Mouse (Mus musculus) myocyte (in vitro differentiated cells): Measurements from ENCODE around the gene Defb19. TPM values are rescaled to one million over a fixed set of nuclear protein-coding genes. Genes with fewer than 3 reads are reported as not detected.

Experiments used
- H3K27me3 ChIP-seq: one replicate; pipeline ENCODE4 v1.6.1; 2011; ENCODE audit not compliant: control insufficient read depth, insufficient read depth, insufficient read length
- H3K36me3 ChIP-seq: one replicate; pipeline ENCODE4 v1.6.1; 2011; ENCODE audit not compliant: control insufficient read depth, insufficient read depth
- H3K4me2 ChIP-seq: one replicate; pipeline ENCODE4 v1.6.1; 2011; ENCODE audit warnings: low read depth, control low read depth
- H3K4me3 ChIP-seq: one replicate; pipeline ENCODE4 v1.5.1; 2011; ENCODE audit warnings: mild to moderate bottlenecking, control low read depth, moderate library complexity
- H3K79me2 ChIP-seq: one replicate; pipeline ENCODE4 v1.6.1; 2011; ENCODE audit not compliant: control insufficient read depth, insufficient read depth
- H3ac ChIP-seq: one replicate; pipeline ENCODE4 v1.6.1; 2011; ENCODE audit not compliant: control insufficient read depth, insufficient read length
- CEBPB ChIP-seq: IDR thresholded peaks from 2 replicates; pipeline ENCODE4 v1.6.1; 2011; ENCODE audit warnings: mild to moderate bottlenecking, moderate library complexity; ENCODE audit not compliant: poor library complexity, insufficient read depth, severe bottlenecking
- E2F4 ChIP-seq: IDR thresholded peaks from one replicate; pipeline ENCODE4 v1.6.1; 2011; ENCODE audit warnings: mild to moderate bottlenecking, control low read depth, moderate library complexity; ENCODE audit not compliant: insufficient read depth
- MAX ChIP-seq: IDR thresholded peaks from one replicate; pipeline ENCODE4 v1.6.1; 2011; ENCODE audit warnings: low read depth, mild to moderate bottlenecking, control low read depth
- MYOD1 ChIP-seq, 3 experiments: IDR thresholded peaks; one replicate each; pipeline ENCODE4 v1.6.1; 2011; ENCODE audit warnings: control low read depth in 2 of 3, low read depth in 2 of 3, mild to moderate bottlenecking in 2 of 3, moderate library complexity in 1 of 3; ENCODE audit not compliant: insufficient read length in 2 of 3, control insufficient read depth in 1 of 3
- MYOG ChIP-seq, 3 experiments: IDR thresholded peaks; one replicate each; pipeline ENCODE4 v1.6.1; 2011; ENCODE audit warnings: control low read depth in 2 of 3, low read depth in 2 of 3, mild to moderate bottlenecking in 2 of 3; ENCODE audit not compliant: insufficient read length in 2 of 3, control insufficient read depth in 1 of 3, insufficient read depth in 1 of 3
- POLR2A ChIP-seq: IDR thresholded peaks from one replicate; pipeline ENCODE4 v1.6.1; 2011; ENCODE audit warnings: low read depth, mild to moderate bottlenecking, control low read depth, moderate library complexity; ENCODE audit not compliant: insufficient read length
- POLR2AphosphoS2 ChIP-seq: IDR thresholded peaks from one replicate; pipeline ENCODE4 v1.6.1; 2011; ENCODE audit warnings: low read depth, control low read depth; ENCODE audit not compliant: insufficient read length
- REST ChIP-seq: IDR thresholded peaks from one replicate; pipeline ENCODE4 v1.6.1; 2011; ENCODE audit warnings: mild to moderate bottlenecking, control low read depth, moderate library complexity; ENCODE audit not compliant: insufficient read depth, insufficient read length
- SRF ChIP-seq: IDR thresholded peaks from one replicate; pipeline ENCODE4 v1.6.1; 2011; ENCODE audit warnings: low read depth; ENCODE audit not compliant: control insufficient read depth, insufficient read length
- TCF12 ChIP-seq: IDR thresholded peaks from one replicate; pipeline ENCODE4 v1.6.1; 2011; ENCODE audit warnings: mild to moderate bottlenecking, control low read depth; ENCODE audit not compliant: poor library complexity, insufficient read depth, severe bottlenecking
- TCF3 ChIP-seq: IDR thresholded peaks from one replicate; pipeline ENCODE4 v1.6.1; 2011; ENCODE audit warnings: low read depth, control low read depth; ENCODE audit not compliant: insufficient read length
- USF1 ChIP-seq: IDR thresholded peaks from one replicate; pipeline ENCODE4 v1.6.1; 2011; ENCODE audit warnings: low read depth, mild to moderate bottlenecking, control low read depth, moderate library complexity
- polyA plus RNA-seq: library from polyadenylated mRNA; unstranded; fragments of >200 nt; fragmentation: generic; extraction: Trizol; gene quantifications from one replicate; pipeline ENCODE4 v1.2.1, GENCODE M21; 2012; ENCODE audit warnings: missing spikeins

The Defb19 gene
- polyA plus RNA-seq: not detected

DNA sequence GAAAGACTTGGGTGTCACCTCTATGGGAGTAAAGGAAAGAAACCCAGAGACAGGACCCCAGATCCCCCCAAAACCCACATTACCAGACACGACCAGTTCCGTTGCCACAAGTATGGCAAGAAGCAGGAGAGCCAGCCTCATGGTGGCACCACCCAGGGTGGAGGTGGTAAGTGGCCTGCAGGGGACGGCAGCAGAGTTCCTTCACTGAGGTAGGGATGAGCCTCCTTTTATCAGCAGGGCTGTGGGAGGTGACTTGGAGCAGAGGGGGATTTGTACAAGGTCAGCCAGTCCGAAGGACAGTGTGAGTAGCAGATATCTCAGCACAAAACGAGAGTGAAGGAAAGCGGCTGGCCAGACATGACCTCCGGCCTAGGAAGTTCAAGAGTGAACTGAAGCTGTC lies at the start of gene Defb19:
Gene Defb19, minus strand, starts transcription at position 206 of the 400 bp plus-strand sequence.
- no peaks in the 10 kb centered on the region for H3K36me3 ChIP-seq
- no peak within 1 kb of the TSS for H3K4me2 ChIP-seq
- peaks cover 33% of the 10 kb centered on the region for H3K27me3 ChIP-seq
- H3K79me2 ChIP-seq: no peaks in the 10 kb centered on the region
- H3K4me3 ChIP-seq: no peak within 1 kb of the TSS
- TF ChIP-seq MYOD1 (IDR thresholded peaks at IDR 0.05; ENCODE audit: control insufficient read depth in 1 of 3, insufficient read length in 2 of 3, low read depth in 2 of 3) (no peak), MYOG (IDR thresholded peaks at IDR 0.05; ENCODE audit: control insufficient read depth in 1 of 3, insufficient read depth in 1 of 3, insufficient read length in 2 of 3, low read depth in 2 of 3) (no peak), TCF12 (no peak), USF1 (no peak), POLR2A (no peak), E2F4 (no peak), MAX (no peak), REST (no peak), POLR2AphosphoS2 (no peak), TCF3 (no peak), CEBPB (no peak), SRF (no peak)
- H3ac ChIP-seq: no peak within 1 kb of the TSS

DNA sequence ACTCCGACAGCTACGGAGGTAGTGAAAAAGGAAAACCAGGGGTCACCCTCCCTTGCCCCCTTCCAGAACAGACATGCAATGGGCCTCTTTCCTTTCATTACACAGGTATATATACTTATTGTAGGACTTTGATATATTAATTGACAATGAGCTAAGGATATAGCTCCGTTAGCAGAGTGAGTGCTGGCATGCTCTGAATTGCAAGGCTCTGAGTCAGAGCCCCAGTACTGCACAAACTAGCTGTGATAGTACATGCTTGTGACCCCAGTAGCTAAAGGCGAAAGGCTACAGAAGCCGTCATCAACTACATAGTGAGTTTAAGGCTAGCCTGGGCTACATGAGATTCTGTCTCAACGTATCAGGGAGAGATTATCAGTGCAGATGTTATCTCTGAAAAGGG lies 49.8 kb upstream of the Defb19 start:
- peaks cover 23% of the 10 kb centered on the region for H3K79me2 ChIP-seq
- H3K27me3 ChIP-seq: no peaks in the 10 kb centered on the region
- TF ChIP-seq E2F4 (no peak), TCF12 (no peak), POLR2A (no peak), REST (no peak), MYOD1 (IDR thresholded peaks at IDR 0.05; ENCODE audit: control insufficient read depth in 1 of 3, insufficient read length in 2 of 3, low read depth in 2 of 3) (no peak), MAX (no peak), TCF3 (no peak), POLR2AphosphoS2 (no peak), USF1 (no peak)
- no peak overlapping the region for H3ac ChIP-seq
- H3K4me2 ChIP-seq: peak overlapping the region; percentile 85
- no peaks in the 10 kb centered on the region for H3K36me3 ChIP-seq
- peak overlapping the region; percentile 87 for H3K4me3 ChIP-seq

DNA sequence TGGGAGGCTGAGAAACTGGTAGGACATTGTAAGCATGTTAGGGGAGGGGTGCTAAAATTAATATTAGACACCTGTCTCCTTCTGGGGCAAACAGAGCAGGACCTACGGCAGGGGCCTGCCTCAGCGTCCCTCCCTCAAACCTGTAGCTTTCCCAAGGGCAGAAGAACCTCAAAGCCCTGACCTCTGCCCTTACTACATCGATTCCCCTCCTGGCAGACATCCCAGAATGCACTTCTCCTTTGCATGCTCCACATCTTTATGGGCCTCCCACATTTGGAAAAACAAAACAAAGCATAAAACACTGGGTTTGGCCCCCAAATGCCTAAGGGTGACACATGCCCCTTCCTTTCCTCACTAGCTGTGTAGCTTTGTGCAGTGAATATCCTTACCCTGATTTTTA lies 49.1 kb upstream of the Defb19 start:
- peak overlapping the region; percentile 85 for H3K4me2 ChIP-seq
- TF ChIP-seq TCF3 (no peak), MAX (no peak), REST (no peak), MYOG (IDR thresholded peaks at IDR 0.05; ENCODE audit: control insufficient read depth in 1 of 3, insufficient read depth in 1 of 3, insufficient read length in 2 of 3, low read depth in 2 of 3) (no peak), CEBPB (no peak), MYOD1 (IDR thresholded peaks at IDR 0.05; ENCODE audit: control insufficient read depth in 1 of 3, insufficient read length in 2 of 3, low read depth in 2 of 3) (no peak), USF1 (no peak), POLR2AphosphoS2 (no peak), POLR2A (no peak), TCF12 (no peak), E2F4 (no peak), SRF (no peak)
- H3K4me3 ChIP-seq: peak overlapping the region; percentile 87
- no peaks in the 10 kb centered on the region for H3K27me3 ChIP-seq
- H3K36me3 ChIP-seq: no peaks in the 10 kb centered on the region
- H3K79me2 ChIP-seq: peaks cover 23% of the 10 kb centered on the region
- H3ac ChIP-seq: no peak overlapping the region

DNA sequence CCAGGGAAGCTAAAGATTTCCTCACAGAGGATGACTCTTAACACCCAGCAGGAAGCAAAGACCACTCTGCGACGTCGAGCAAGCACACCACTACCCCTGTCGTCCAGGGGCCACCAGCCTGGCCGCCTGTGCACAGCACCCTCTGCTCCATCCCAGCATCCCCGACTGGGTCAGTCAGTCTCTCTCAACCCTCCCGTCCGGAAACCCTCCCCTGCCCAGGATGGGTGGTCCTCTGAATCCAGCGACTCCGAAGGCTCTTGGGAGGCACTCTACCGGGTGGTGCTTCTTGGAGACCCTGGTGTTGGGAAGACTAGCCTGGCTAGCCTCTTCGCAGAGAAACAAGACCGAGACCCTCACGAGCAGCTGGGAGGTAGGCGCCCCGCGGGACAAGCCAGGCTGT lies 48.0 kb upstream of the Defb19 start:
- Histone ChIP-seq H3K27me3 (no peaks in the 10 kb centered on the region), H3K4me2 (peak overlapping the region; percentile 85), H3K79me2 (peaks cover 23% of the 10 kb centered on the region), H3ac (peak overlapping the region; percentile 37), H3K4me3 (peak overlapping the region; percentile 87), H3K36me3 (no peaks in the 10 kb centered on the region)
- TF ChIP-seq REST (no peak), POLR2A (peak; percentile 35)

DNA sequence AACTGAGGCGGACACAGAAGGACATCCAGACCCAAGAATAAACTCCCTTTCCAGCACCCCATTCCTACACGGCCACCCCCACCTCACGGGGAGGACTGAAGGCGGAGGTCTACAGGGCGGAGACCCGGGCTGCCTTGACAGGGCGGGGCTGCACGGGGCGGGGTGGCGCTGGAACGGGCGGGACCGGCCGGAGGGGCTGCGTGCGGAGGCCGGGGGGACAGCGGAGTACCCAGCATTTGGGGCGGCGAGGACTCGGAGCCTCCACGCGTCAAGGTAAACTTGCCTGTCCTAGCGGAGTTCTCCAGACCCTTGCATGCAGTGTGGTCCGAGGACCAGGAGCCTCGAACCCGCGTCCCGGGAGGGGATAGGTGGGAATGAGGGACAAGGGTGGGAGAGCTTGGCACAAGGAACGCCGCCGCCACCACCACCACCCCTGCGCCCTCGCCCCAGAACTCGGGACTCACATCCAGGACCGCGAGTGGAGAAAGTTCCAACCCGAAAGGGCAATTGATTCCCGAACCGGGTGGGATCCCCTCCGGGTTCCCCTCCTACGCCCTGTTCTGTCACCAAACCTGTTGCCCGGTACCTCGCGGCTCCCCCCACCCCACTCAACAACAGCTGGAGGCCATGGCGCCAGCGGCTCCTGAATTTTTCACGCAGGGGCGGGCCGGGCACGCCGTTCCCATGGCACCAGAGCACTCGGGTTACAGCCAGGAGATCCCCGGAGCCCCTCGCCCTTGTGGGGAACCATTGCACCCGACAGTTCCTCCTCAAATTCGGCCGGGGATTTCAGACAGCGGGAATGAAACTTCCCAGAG lies 46.9 kb upstream of the Defb19 start, which contains the start of gene Rem1:
Gene Rem1, plus strand, starts transcription at position 178 of the 818 bp plus-strand sequence.
- H3K4me2 ChIP-seq: peak within 1 kb of the TSS; percentile 85

More for the DNA sequence above, 46.9 kb upstream of the Defb19 start, which contains the start of gene Rem1:
- no peaks in the 10 kb centered on the region for H3K36me3 ChIP-seq
- peak within 1 kb of the TSS; percentile 87 for H3K4me3 ChIP-seq
- H3K79me2 ChIP-seq: peaks cover 23% of the 10 kb centered on the region
- H3ac ChIP-seq: peak within 1 kb of the TSS; percentile 37
- H3K27me3 ChIP-seq: no peaks in the 10 kb centered on the region
- no peak for TF ChIP-seq TCF3
- peak; percentile 74 for TF ChIP-seq POLR2A
- TF ChIP-seq POLR2AphosphoS2: peak; percentile 25
- TF ChIP-seq MYOG (IDR thresholded peaks at IDR 0.05; ENCODE audit: control insufficient read depth in 1 of 3, insufficient read depth in 1 of 3, insufficient read length in 2 of 3, low read depth in 2 of 3): peak in 2 of 3 experiments; percentile 56 to 72
- TF ChIP-seq SRF: no peak
- peak in 2 of 3 experiments; percentile 35 to 71 for TF ChIP-seq MYOD1 (IDR thresholded peaks at IDR 0.05; ENCODE audit: control insufficient read depth in 1 of 3, insufficient read length in 2 of 3, low read depth in 2 of 3)
